Mouse (Mus musculus): Measurements from ENCODE around the gene Tctn1. TPM values are rescaled to one million over a fixed set of nuclear protein-coding genes. Genes with fewer than 3 reads are reported as not detected.

Gene Tctn1
- polyA plus RNA-seq, 1 experiment from 2014 or later = 3.9 TPM

- whole genome bisulfite sequencing (ENCODE audit: missing documents) = 83% methylated on average over 12 of the region's 12 CpGs
- H3K79me2 ChIP-seq (ENCODE audit: inconsistent target) = peaks cover 3% of the 10 kb centered on the region
- peak overlapping the region; percentile 38 for H3K27ac ChIP-seq
- H3K36me3 ChIP-seq (ENCODE audit: inconsistent target) = no peaks in the 10 kb centered on the region
- H3K4me3 ChIP-seq (ENCODE audit: inconsistent target) = no peak overlapping the region
Observed at GRCm38 (mm10) chr5:122279799-122280421, 15.7 kb upstream of the Tctn1 start.

GRCm38 (mm10) chr5:122278946-122279345, 14.7 kb upstream of the Tctn1 start:
- Histone ChIP-seq H3K79me2 (ENCODE audit: inconsistent target) (no peaks in the 10 kb centered on the region), H3K4me3 (ENCODE audit: inconsistent target) (no peak overlapping the region), H3K27ac (no peak overlapping the region), H3K36me3 (ENCODE audit: inconsistent target) (no peaks in the 10 kb centered on the region)
- 98% methylated on average over 7 of the region's 7 CpGs for WGBS (ENCODE audit: missing documents)

- Histone ChIP-seq H3K79me2 (ENCODE audit: inconsistent target) (no peaks in the 10 kb centered on the region), H3K36me3 (ENCODE audit: inconsistent target) (no peaks in the 10 kb centered on the region), H3K27ac (no peak overlapping the region), H3K4me3 (ENCODE audit: inconsistent target) (no peak overlapping the region)
- 3% methylated on average over 5 of the region's 5 CpGs for WGBS (ENCODE audit: missing documents)
Observed at GRCm38 (mm10) chr5:122274785-122275184, 10.5 kb upstream of the Tctn1 start.

DNA sequence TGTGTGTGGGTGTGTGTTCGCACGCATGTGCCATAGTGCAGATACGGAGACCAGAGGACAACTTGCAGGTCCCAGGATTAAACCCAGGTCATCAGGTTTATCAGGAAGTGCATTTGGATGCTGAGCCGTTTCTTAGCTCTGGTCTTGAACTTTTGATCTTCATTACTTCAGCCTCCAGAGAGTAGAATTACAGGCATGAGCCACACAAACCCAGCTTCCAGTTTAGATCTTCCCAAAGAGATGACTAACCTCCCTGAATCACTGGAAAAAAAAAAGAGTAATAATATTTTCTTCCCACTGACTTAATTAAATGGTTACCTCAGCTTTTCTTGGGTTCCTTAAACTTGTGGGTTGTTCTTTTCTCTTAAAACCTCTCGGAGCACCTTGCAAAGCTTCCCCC, 8.6 kb upstream of the Tctn1 start:
- H3K4me3 ChIP-seq (ENCODE audit: inconsistent target) = no peak overlapping the region
- no peaks in the 10 kb centered on the region for H3K36me3 ChIP-seq (ENCODE audit: inconsistent target)
- 90% methylated on average over 5 of the region's 5 CpGs for WGBS (ENCODE audit: missing documents)
- H3K79me2 ChIP-seq (ENCODE audit: inconsistent target) = no peaks in the 10 kb centered on the region
- no peak overlapping the region for H3K27ac ChIP-seq

GRCm38 (mm10) chr5:122268858-122269604, 4.8 kb upstream of the Tctn1 start:
- 66% methylated on average over 12 of the region's 12 CpGs for WGBS (ENCODE audit: missing documents)
- Histone ChIP-seq H3K79me2 (ENCODE audit: inconsistent target) (no peaks in the 10 kb centered on the region), H3K27ac (no peak overlapping the region), H3K36me3 (ENCODE audit: inconsistent target) (no peaks in the 10 kb centered on the region), H3K4me3 (ENCODE audit: inconsistent target) (no peak overlapping the region)

DNA sequence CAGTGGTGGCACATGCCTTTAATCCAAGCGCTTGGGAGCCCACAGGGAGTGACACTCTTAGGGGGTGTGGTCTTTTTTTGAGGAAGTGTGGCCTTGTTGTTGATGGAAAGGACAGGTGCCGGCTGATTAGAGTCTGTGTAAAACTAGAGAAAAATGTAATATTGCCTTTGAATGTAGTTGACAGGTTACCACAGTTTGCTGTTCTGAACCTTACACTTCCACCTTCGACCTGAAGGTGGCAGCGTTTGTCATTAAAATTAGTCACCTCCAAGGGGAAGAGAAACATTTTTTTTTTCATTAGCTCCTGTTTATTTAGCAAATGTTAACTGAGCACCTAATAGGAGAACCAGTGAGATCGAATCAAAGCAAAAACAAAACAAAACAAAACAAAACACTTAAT, 3.6 kb upstream of the Tctn1 start:
- 13% methylated on average over 5 of the region's 5 CpGs for WGBS (ENCODE audit: missing documents)
- Histone ChIP-seq H3K36me3 (ENCODE audit: inconsistent target) (no peaks in the 10 kb centered on the region), H3K27ac (no peak overlapping the region), H3K4me3 (ENCODE audit: inconsistent target) (no peak overlapping the region), H3K79me2 (ENCODE audit: inconsistent target) (no peaks in the 10 kb centered on the region; the same call in 1 of the 2 replicates)

GRCm38 (mm10) chr5:122267136-122267535, 2.9 kb upstream of the Tctn1 start:
- H3K27ac ChIP-seq = no peak overlapping the region
- WGBS (ENCODE audit: missing documents) = 20% methylated on average over 5 of the region's 7 CpGs

GRCm38 (mm10) chr5:122265942-122266341, 1.7 kb upstream of the Tctn1 start:
- H3K27ac ChIP-seq = no peak overlapping the region
- 100% methylated on average over 2 of the region's 2 CpGs for WGBS (ENCODE audit: missing documents)

More at GRCm38 (mm10) chr5:122267136-122267535, 2.9 kb upstream of the Tctn1 start:
- H3K36me3 ChIP-seq (ENCODE audit: inconsistent target) = no peaks in the 10 kb centered on the region
- H3K4me3 ChIP-seq (ENCODE audit: inconsistent target) = no peak overlapping the region
- no peaks in the 10 kb centered on the region; the same call in 1 of the 2 replicates for H3K79me2 ChIP-seq (ENCODE audit: inconsistent target)

GRCm38 (mm10) chr5:122265187-122265586, 927 bp upstream of the Tctn1 start:
- Histone ChIP-seq H3K4me3 (ENCODE audit: inconsistent target) (no peak overlapping the region), H3K27ac (no peak overlapping the region), H3K79me2 (ENCODE audit: inconsistent target) (no peaks in the 10 kb centered on the region; the same call in 1 of the 2 replicates), H3K36me3 (ENCODE audit: inconsistent target) (no peaks in the 10 kb centered on the region; the same call in 1 of the 2 replicates)
- 78% methylated on average over 3 of the region's 3 CpGs for WGBS (ENCODE audit: missing documents)

More at GRCm38 (mm10) chr5:122265942-122266341, 1.7 kb upstream of the Tctn1 start:
- H3K36me3 ChIP-seq (ENCODE audit: inconsistent target) = no peaks in the 10 kb centered on the region; the same call in 1 of the 2 replicates
- H3K79me2 ChIP-seq (ENCODE audit: inconsistent target) = no peaks in the 10 kb centered on the region; the same call in 1 of the 2 replicates
- H3K4me3 ChIP-seq (ENCODE audit: inconsistent target) = no peak overlapping the region

DNA sequence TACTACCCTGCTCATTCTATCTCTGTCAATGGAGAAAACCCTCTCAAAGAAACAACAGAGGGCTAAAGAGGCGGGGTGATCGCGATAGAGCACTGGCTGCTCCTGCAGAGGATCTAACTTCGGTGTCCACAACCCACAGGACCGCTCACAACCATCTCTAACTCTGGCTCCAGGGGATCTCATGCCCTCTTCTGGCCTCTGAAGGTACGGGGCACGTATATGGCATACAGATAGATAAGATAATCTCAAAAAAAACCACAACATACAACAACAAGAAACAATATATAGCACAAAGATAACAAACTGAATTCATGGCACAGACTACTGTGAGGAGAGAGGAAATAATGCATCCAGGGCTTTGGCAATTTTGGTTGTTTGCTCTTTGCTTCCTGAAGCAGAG, 2.2 kb downstream of the Tctn1 start:
- H3K36me3 ChIP-seq (ENCODE audit: inconsistent target) = peaks cover 4% of the 10 kb centered on the region; the same call in 1 of the 2 replicates

GRCm38 (mm10) chr5:122258027-122258741, 6.1 kb downstream of the Tctn1 start:
- 24% methylated on average over 6 of the region's 6 CpGs for WGBS (ENCODE audit: missing documents)
- peaks cover 28% of the 10 kb centered on the region; the same call in 1 of the 2 replicates for H3K36me3 ChIP-seq (ENCODE audit: inconsistent target)
- H3K79me2 ChIP-seq (ENCODE audit: inconsistent target) = no peaks in the 10 kb centered on the region; the same call in 1 of the 2 replicates
- H3K27ac ChIP-seq = no peak overlapping the region
- no peak overlapping the region for H3K4me3 ChIP-seq (ENCODE audit: inconsistent target)

More for the DNA sequence above, 2.2 kb downstream of the Tctn1 start:
- Histone ChIP-seq H3K27ac (no peak overlapping the region), H3K4me3 (ENCODE audit: inconsistent target) (no peak overlapping the region), H3K79me2 (ENCODE audit: inconsistent target) (no peaks in the 10 kb centered on the region; the same call in 1 of the 2 replicates)
- WGBS (ENCODE audit: missing documents) = 64% methylated on average over 6 of the region's 7 CpGs

DNA sequence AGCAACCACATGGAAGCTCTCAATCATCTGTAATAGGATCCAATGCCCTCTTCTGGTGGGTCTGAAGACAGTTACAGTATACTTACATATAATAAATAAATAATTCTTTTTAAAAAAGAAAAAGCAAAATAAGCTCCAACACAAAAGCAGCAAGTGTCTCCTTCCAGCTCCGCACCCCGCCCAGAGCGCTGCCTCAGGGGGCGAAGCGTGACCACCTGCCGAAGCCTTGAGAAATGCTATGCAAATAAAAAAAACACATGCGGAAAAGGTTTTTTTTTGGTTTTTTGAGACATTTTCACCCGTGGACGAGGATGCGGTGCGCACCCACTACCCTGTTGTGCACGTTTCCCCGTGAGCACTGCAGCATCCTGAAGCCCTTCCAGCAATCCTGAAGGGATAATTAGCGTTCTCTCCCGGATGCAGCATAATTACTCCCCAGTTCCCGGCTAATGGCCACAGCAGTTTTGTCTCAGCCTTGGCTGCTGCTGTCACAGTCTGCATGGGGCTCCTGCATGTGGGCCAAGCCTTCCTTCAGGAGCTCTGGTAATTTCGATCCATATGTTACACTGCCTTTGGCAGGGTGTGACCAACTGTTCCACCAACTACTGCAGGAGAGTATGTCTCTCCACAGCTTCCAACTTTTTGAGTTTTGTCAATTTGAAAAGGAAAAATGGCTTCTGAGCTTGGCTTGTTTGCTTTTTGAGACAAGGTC, 12.2 kb downstream of the Tctn1 start:
- H3K4me3 ChIP-seq (ENCODE audit: inconsistent target) = no peak overlapping the region

DNA sequence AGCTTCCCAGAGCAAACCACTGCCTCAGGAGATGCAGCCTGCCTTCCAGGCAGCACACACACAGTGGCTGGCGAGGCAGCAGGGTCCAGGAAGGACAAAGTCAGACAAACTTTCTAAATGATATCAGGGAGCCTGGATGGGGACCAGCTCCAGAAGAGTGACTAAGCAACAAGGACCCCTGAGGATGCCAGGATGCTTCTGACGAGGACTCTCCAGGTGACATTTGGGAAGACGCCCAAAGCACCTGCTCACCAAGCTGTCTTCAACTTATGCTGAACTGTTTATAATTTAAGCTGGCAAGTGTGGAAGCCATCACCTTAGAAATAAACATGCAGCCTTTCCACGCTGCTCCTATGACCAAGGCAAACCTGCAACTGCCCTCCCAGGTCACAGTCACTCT, 15.0 kb downstream of the Tctn1 start:
- 100% methylated on average over 4 of the region's 4 CpGs for WGBS (ENCODE audit: missing documents)

More for the DNA sequence above, 12.2 kb downstream of the Tctn1 start:
- Histone ChIP-seq H3K36me3 (ENCODE audit: inconsistent target) (peaks cover 38% of the 10 kb centered on the region; the same call in 1 of the 2 replicates), H3K79me2 (ENCODE audit: inconsistent target) (no peaks in the 10 kb centered on the region), H3K27ac (no peak overlapping the region)
- WGBS (ENCODE audit: missing documents) = 89% methylated on average over 16 of the region's 17 CpGs

GRCm38 (mm10) chr5:122247934-122248333, 16.3 kb downstream of the Tctn1 start:
- WGBS (ENCODE audit: missing documents) = 95% methylated on average over 7 of the region's 7 CpGs
- H3K4me3 ChIP-seq (ENCODE audit: inconsistent target) = no peak overlapping the region
- H3K27ac ChIP-seq = no peak overlapping the region
- H3K36me3 ChIP-seq (ENCODE audit: inconsistent target) = peaks cover 15% of the 10 kb centered on the region; the same call in 1 of the 2 replicates
- no peaks in the 10 kb centered on the region for H3K79me2 ChIP-seq (ENCODE audit: inconsistent target)

More for the DNA sequence above, 15.0 kb downstream of the Tctn1 start:
- Histone ChIP-seq H3K79me2 (ENCODE audit: inconsistent target) (no peaks in the 10 kb centered on the region), H3K36me3 (ENCODE audit: inconsistent target) (peaks cover 24% of the 10 kb centered on the region; the same call in 1 of the 2 replicates), H3K27ac (no peak overlapping the region), H3K4me3 (ENCODE audit: inconsistent target) (no peak overlapping the region)

Measured in macrophage (primary cell).